Mouse (Mus musculus) megakaryocyte, embryonic 14.5 days (primary cell): ENCODE results near the gene Podxl2.

Experiments
- FLI1 ChIP-seq: IDR thresholded peaks from 2 replicates; pipeline ENCODE4 v1.6.1; 2012; ENCODE audit warnings: low read length, inconsistent platforms, mixed read lengths
- GATA1 ChIP-seq: IDR thresholded peaks from 3 replicates; pipeline ENCODE4 v1.6.1; 2012; ENCODE audit warnings: mixed read lengths, low read length, inconsistent platforms, borderline replicate concordance

- TF ChIP-seq GATA1 (no peak), FLI1 (no peak)
Observed at GRCm38 (mm10) chr6:88821901-88822300, 52.9 kb downstream of the Podxl2 start.
